Mouse (Mus musculus) bone marrow macrophage, adult 2 months (primary cell): ENCODE measurements around the gene Cdcp2.

Source experiments
- CTCF ChIP-seq: IDR thresholded peaks from 2 replicates; pipeline ENCODE4 v1.5.1; 2012; ENCODE audit warnings: low read depth, mild to moderate bottlenecking, low read length, moderate library complexity
- POLR2A ChIP-seq: IDR thresholded peaks from 2 replicates; pipeline ENCODE4 v1.6.1; 2012; ENCODE audit warnings: mild to moderate bottlenecking, low read depth, low read length, borderline replicate concordance

DNA sequence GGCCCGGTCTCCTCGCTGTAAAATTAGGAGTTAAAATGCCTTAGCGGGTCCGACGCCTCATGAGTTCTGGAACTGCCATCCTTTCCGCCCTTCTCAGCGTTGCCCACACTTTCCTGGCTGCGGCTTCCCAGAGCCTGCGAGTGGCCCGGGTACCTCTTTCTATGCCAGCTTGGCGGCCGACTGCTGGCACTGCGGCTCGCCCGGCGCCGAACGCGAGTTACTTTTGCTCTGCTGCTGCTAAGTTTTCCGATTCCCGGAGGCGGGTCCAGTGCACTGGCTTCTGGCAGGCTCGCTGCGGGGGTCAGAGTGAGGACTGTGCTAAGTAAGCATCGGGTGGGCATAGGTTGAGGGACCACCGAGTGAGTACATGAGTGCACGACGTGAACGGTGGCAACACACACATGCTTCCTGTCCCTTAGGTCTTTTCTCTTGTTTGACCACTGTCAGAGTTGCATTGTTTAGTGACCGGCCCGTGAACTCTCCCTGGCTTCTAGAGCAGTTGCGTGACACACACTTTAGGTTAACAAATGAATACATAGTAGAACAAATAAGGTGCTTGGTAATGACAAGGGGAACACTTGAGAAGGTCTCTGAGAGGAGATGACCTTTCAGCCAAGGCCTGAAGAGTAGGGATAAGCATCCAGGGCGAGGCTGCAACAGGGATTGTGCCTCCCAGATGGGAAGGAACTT is 29.4 kb upstream of the Cdcp2 start:
- no peak for TF ChIP-seq CTCF
- TF ChIP-seq POLR2A, result no peak
